Mouse (Mus musculus): ENCODE data around the gene Myh14.

- TF ChIP-seq CTCF (conservative IDR thresholded peaks at IDR 0.05; ENCODE audit: low read length), result no peak
- TF ChIP-seq NANOG (IDR thresholded peaks at IDR 0.05; ENCODE audit: borderline replicate concordance, low read length), result no peak
These were observed 23.0 kb upstream of the Myh14 start for GRCm38 (mm10) chr7:44693427-44694175.

Measured in E14TG2a.4 (cell line).